Mouse (Mus musculus): ENCODE data around the gene Lpp. TPM values are rescaled to one million over a fixed set of nuclear protein-coding genes. Genes with fewer than 3 reads are reported as not detected.

Lpp gene
- polyA plus RNA-seq, 1 experiment, result not detected

GRCm38 (mm10) chr16:24516993-24517392, 123.7 kb downstream of the Lpp start:
- Histone ChIP-seq H3K4me1 (ENCODE audit: control insufficient read depth, insufficient read depth, low read length) (peaks cover 3% of the 10 kb centered on the region), H3K4me3 (ENCODE audit: insufficient read depth, low read depth, low read length) (no peak overlapping the region), H3K27ac (ENCODE audit: insufficient read depth, low read depth, low read length) (no peak overlapping the region)
- TF ChIP-seq CTCF (IDR thresholded peaks at IDR 0.05; ENCODE audit: insufficient read depth, low read depth, low read length), result no peak
- no peak for TF ChIP-seq POLR2A (IDR thresholded peaks at IDR 0.05; ENCODE audit: insufficient read depth, low read depth, low read length)
- 81% methylated on average over 3 of the region's 3 CpGs for WGBS

- H3K27ac ChIP-seq (ENCODE audit: insufficient read depth, low read depth, low read length), result no peak overlapping the region
- 93% methylated on average over 9 of the region's 9 CpGs for WGBS
- peaks cover 3% of the 10 kb centered on the region for H3K4me1 ChIP-seq (ENCODE audit: control insufficient read depth, insufficient read depth, low read length)
- no peak overlapping the region for H3K4me3 ChIP-seq (ENCODE audit: insufficient read depth, low read depth, low read length)
- no peak for TF ChIP-seq CTCF (IDR thresholded peaks at IDR 0.05; ENCODE audit: insufficient read depth, low read depth, low read length)
- no peak for TF ChIP-seq POLR2A (IDR thresholded peaks at IDR 0.05; ENCODE audit: insufficient read depth, low read depth, low read length)
These were observed 124.3 kb downstream of the Lpp start for GRCm38 (mm10) chr16:24517501-24518042.

GRCm38 (mm10) chr16:24518785-24519184, 125.5 kb downstream of the Lpp start:
- 86% methylated on average over 7 of the region's 7 CpGs for WGBS
- TF ChIP-seq POLR2A (IDR thresholded peaks at IDR 0.05; ENCODE audit: insufficient read depth, low read depth, low read length) (no peak), CTCF (IDR thresholded peaks at IDR 0.05; ENCODE audit: insufficient read depth, low read depth, low read length) (no peak)
- no peak overlapping the region for H3K4me3 ChIP-seq (ENCODE audit: insufficient read depth, low read depth, low read length)
- peaks cover 3% of the 10 kb centered on the region for H3K4me1 ChIP-seq (ENCODE audit: control insufficient read depth, insufficient read depth, low read length)
- no peak overlapping the region for H3K27ac ChIP-seq (ENCODE audit: insufficient read depth, low read depth, low read length)

- TF ChIP-seq POLR2A (IDR thresholded peaks at IDR 0.05; ENCODE audit: insufficient read depth, low read depth, low read length), result no peak
- Histone ChIP-seq H3K27ac (ENCODE audit: insufficient read depth, low read depth, low read length) (no peak overlapping the region), H3K4me3 (ENCODE audit: insufficient read depth, low read depth, low read length) (no peak overlapping the region), H3K4me1 (ENCODE audit: control insufficient read depth, insufficient read depth, low read length) (no peaks in the 10 kb centered on the region)
- WGBS, result 94% methylated on average over 7 of the region's 7 CpGs
These were observed 133.9 kb downstream of the Lpp start for GRCm38 (mm10) chr16:24527219-24527618.

- no peak for TF ChIP-seq POLR2A (IDR thresholded peaks at IDR 0.05; ENCODE audit: insufficient read depth, low read depth, low read length)
- TF ChIP-seq CTCF (IDR thresholded peaks at IDR 0.05; ENCODE audit: insufficient read depth, low read depth, low read length), result no peak
- no peak overlapping the region for H3K4me3 ChIP-seq (ENCODE audit: insufficient read depth, low read depth, low read length)
- peaks cover 4% of the 10 kb centered on the region; the same call in 1 of the 2 replicates for H3K4me1 ChIP-seq (ENCODE audit: control insufficient read depth, insufficient read depth, low read length)
- 93% methylated on average over 2 of the region's 2 CpGs for WGBS
- H3K27ac ChIP-seq (ENCODE audit: insufficient read depth, low read depth, low read length), result no peak overlapping the region
These were observed 138.4 kb downstream of the Lpp start for GRCm38 (mm10) chr16:24531681-24532080.

- H3K4me1 ChIP-seq (ENCODE audit: control insufficient read depth, insufficient read depth, low read length), result peaks cover 4% of the 10 kb centered on the region; the same call in 1 of the 2 replicates
- TF ChIP-seq POLR2A (IDR thresholded peaks at IDR 0.05; ENCODE audit: insufficient read depth, low read depth, low read length) (no peak), CTCF (IDR thresholded peaks at IDR 0.05; ENCODE audit: insufficient read depth, low read depth, low read length) (no peak)
- 85% methylated on average over 6 of the region's 6 CpGs for WGBS
- no peak overlapping the region for H3K4me3 ChIP-seq (ENCODE audit: insufficient read depth, low read depth, low read length)
- no peak overlapping the region for H3K27ac ChIP-seq (ENCODE audit: insufficient read depth, low read depth, low read length)
These were observed 141.9 kb downstream of the Lpp start for GRCm38 (mm10) chr16:24535221-24535620.

GRCm38 (mm10) chr16:24536261-24536660, 143.0 kb downstream of the Lpp start:
- 30% methylated on average over 7 of the region's 7 CpGs for WGBS
- no peak overlapping the region for H3K27ac ChIP-seq (ENCODE audit: insufficient read depth, low read depth, low read length)
- H3K4me1 ChIP-seq (ENCODE audit: control insufficient read depth, insufficient read depth, low read length), result peaks cover 4% of the 10 kb centered on the region; the same call in 1 of the 2 replicates
- no peak overlapping the region for H3K4me3 ChIP-seq (ENCODE audit: insufficient read depth, low read depth, low read length)
- TF ChIP-seq POLR2A (IDR thresholded peaks at IDR 0.05; ENCODE audit: insufficient read depth, low read depth, low read length) (no peak), CTCF (IDR thresholded peaks at IDR 0.05; ENCODE audit: insufficient read depth, low read depth, low read length) (no peak)

GRCm38 (mm10) chr16:24539003-24539402, 145.7 kb downstream of the Lpp start:
- H3K27ac ChIP-seq (ENCODE audit: insufficient read depth, low read depth, low read length), result no peak overlapping the region
- WGBS, result 92% methylated on average over 4 of the region's 4 CpGs
- peaks cover 4% of the 10 kb centered on the region; the same call in 1 of the 2 replicates for H3K4me1 ChIP-seq (ENCODE audit: control insufficient read depth, insufficient read depth, low read length)
- no peak overlapping the region for H3K4me3 ChIP-seq (ENCODE audit: insufficient read depth, low read depth, low read length)
- TF ChIP-seq POLR2A (IDR thresholded peaks at IDR 0.05; ENCODE audit: insufficient read depth, low read depth, low read length) (no peak), CTCF (IDR thresholded peaks at IDR 0.05; ENCODE audit: insufficient read depth, low read depth, low read length) (no peak)

- WGBS, result 86% methylated on average over 7 of the region's 7 CpGs
- no peak overlapping the region for H3K4me3 ChIP-seq (ENCODE audit: insufficient read depth, low read depth, low read length)
- H3K4me1 ChIP-seq (ENCODE audit: control insufficient read depth, insufficient read depth, low read length), result no peaks in the 10 kb centered on the region
- no peak overlapping the region for H3K27ac ChIP-seq (ENCODE audit: insufficient read depth, low read depth, low read length)
- no peak for TF ChIP-seq CTCF (IDR thresholded peaks at IDR 0.05; ENCODE audit: insufficient read depth, low read depth, low read length)
- no peak for TF ChIP-seq POLR2A (IDR thresholded peaks at IDR 0.05; ENCODE audit: insufficient read depth, low read depth, low read length)
These were observed 149.6 kb downstream of the Lpp start for GRCm38 (mm10) chr16:24542864-24543263.

- TF ChIP-seq POLR2A (IDR thresholded peaks at IDR 0.05; ENCODE audit: insufficient read depth, low read depth, low read length), result no peak
- 92% methylated on average over 5 of the region's 5 CpGs for WGBS
- H3K27ac ChIP-seq (ENCODE audit: insufficient read depth, low read depth, low read length), result no peak overlapping the region
- H3K4me3 ChIP-seq (ENCODE audit: insufficient read depth, low read depth, low read length), result no peak overlapping the region
- no peaks in the 10 kb centered on the region for H3K4me1 ChIP-seq (ENCODE audit: control insufficient read depth, insufficient read depth, low read length)
These were observed 152.1 kb downstream of the Lpp start for GRCm38 (mm10) chr16:24545366-24545765.
